Mouse (Mus musculus) intestine, postnatal 0 days (tissue): Measurements from ENCODE around the gene Gtf2a2. TPM values are rescaled to one million over a fixed set of nuclear protein-coding genes. Genes with fewer than 3 reads are reported as not detected.
A peak's percentile ranks its signal among the peaks of the same experiment; 100 is the strongest.

Experiments used
- ATAC-seq: fragments of 200-750 bp; cut with Nextera tagmentation; 2 replicates; pipeline ENCODE4 v1.8.0; 2017; ENCODE audit warnings: mild to moderate bottlenecking, moderate TSS enrichment, moderate library complexity
- H3K27ac ChIP-seq: fragments of 300-500 bp; sonication (generic); 2 replicates; pipeline ENCODE4 v1.5.1; 2014; ENCODE audit warnings: mild to moderate bottlenecking, low read depth, low read length, moderate library complexity
- H3K27me3 ChIP-seq: fragments of 300-500 bp; sonication (generic); replicated peaks from 2 replicates; pipeline ENCODE4 v1.6.1; 2014; ENCODE audit warnings: low read length, mixed read lengths; ENCODE audit not compliant: control insufficient read depth, insufficient read depth
- H3K36me3 ChIP-seq: fragments of 300-500 bp; sonication (generic); 2 replicates; pipeline ENCODE4 v1.6.1; 2014; ENCODE audit warnings: mild to moderate bottlenecking, moderate library complexity; ENCODE audit not compliant: control insufficient read depth, insufficient read depth
- H3K4me1 ChIP-seq: fragments of 300-500 bp; sonication (generic); replicated peaks from 2 replicates; pipeline ENCODE4 v1.6.1; 2014; ENCODE audit warnings: antibody characterized with exemption, low read length, mixed read lengths; ENCODE audit not compliant: control insufficient read depth, insufficient read depth
- H3K4me2 ChIP-seq: fragments of 300-500 bp; sonication (generic); replicated peaks from 2 replicates; pipeline ENCODE4 v1.6.1; 2014; ENCODE audit warnings: low read depth, mild to moderate bottlenecking, moderate library complexity
- H3K4me3 ChIP-seq: fragments of 300-500 bp; sonication (generic); 2 replicates; pipeline ENCODE4 v1.5.1; 2014; ENCODE audit warnings: low read depth, low read length
- H3K9ac ChIP-seq: fragments of 300-500 bp; sonication (generic); 2 replicates; pipeline ENCODE4 v1.6.1; 2014; ENCODE audit warnings: mild to moderate bottlenecking, low read depth, low read length
- H3K9me3 ChIP-seq: fragments of 300-500 bp; sonication (generic); 2 replicates; pipeline ENCODE4 v1.6.1; 2016; ENCODE audit warnings: mixed run types; ENCODE audit not compliant: control insufficient read depth
- CTCF ChIP-seq: sonication (generic); IDR thresholded peaks from 2 replicates; pipeline ENCODE4 v1.5.1; 2016; ENCODE audit warnings: low read depth, mild to moderate bottlenecking, control low read depth, antibody characterized with exemption, moderate library complexity
- WGBS: fragments of 180-500 bp; shearing (Covaris S2); extraction: QIAGEN DNeasy Blood & Tissue Kit; methylation state at CpG from one replicate; pipeline ENCODE4 v1.1.7; 2014; 5-methylcytosine and 5-hydroxymethylcytosine counted together
- polyA plus RNA-seq: library from polyadenylated mRNA; unstranded; fragments of >200 nt; fragmentation: Nextera tagmentation; extraction: Ambion mirVana; gene quantifications from 2 replicates; pipeline ENCODE4 v1.2.1, GENCODE M21; 2015

Gene Gtf2a2
- polyA plus RNA-seq: 127 and 128 TPM in 2 replicates

DNA sequence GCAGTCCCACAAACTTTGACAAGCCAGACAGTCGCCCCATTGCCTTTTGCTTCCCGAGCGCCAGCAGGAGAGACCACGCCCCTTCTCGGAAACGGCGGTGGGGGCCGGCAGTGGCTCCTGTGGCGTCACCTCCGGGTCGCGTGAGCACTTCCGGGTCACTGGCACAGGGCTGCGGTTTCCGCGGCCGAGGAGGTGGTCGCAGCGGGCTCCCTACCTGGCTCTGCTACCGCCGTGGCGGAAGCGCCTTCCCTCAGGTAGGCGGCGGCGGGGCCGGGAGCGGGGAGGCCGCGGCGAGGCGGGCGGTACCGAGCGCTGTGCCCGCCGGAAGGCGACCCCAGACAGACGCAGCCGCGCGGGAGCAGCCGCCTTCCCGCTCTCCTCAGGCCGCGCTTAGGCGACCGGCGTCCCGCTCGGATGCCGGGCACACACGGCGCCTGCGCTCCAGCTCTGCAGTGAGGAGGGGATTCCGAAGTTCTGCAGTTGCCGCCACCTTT lies at the start of gene Gtf2a2:
Gene Gtf2a2, plus strand, starts transcription at position 143 of the 494 bp plus-strand sequence.
- Histone ChIP-seq H3K4me2 (peak within 1 kb of the TSS; percentile 77), H3K4me3 (peak within 1 kb of the TSS; percentile 91), H3K27me3 (no peaks in the 10 kb centered on the region), H3K9ac (peak within 1 kb of the TSS; percentile 91), H3K4me1 (no peaks in the 10 kb centered on the region; the same call in 1 of the 2 replicates), H3K9me3 (no peaks in the 10 kb centered on the region), H3K36me3 (peaks cover 18% of the 10 kb centered on the region), H3K27ac (peak within 1 kb of the TSS; percentile 89)
- TF ChIP-seq CTCF: no peak
- WGBS: 0% methylated on average over 57 of the region's 57 CpGs
- peak; percentile 93 for ATAC-seq

DNA sequence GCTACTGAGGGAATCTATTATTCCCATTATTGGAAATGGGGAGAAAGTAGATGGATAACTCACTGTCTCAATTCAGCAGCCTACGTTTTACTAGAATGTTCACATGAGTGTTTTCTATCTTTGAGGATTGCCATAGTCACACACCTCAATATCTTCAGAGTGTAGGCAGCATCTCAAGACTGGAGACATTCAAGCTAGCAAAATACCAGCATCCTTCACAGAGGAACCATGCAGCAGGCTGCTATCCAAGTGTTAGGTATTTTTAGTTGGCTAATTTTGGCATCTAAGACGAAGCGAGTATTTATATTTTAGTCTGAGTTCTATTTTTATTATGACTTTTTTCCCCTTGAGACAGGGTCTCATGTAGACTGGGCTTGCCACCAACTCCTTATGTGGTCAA lies 48.0 kb upstream of the Gtf2a2 start:
- Histone ChIP-seq H3K27ac (no peak overlapping the region), H3K4me2 (no peak overlapping the region), H3K9me3 (0 out of 2 replicates have a peak, but pooled peaks cover 5% of the 10 kb centered on the region), H3K36me3 (no peaks in the 10 kb centered on the region), H3K4me3 (no peak overlapping the region), H3K4me1 (no peaks in the 10 kb centered on the region), H3K27me3 (no peaks in the 10 kb centered on the region), H3K9ac (no peak overlapping the region)
- ATAC-seq: no peak
- WGBS: 69% methylated on average over 3 of the region's 3 CpGs
- TF ChIP-seq CTCF: no peak

DNA sequence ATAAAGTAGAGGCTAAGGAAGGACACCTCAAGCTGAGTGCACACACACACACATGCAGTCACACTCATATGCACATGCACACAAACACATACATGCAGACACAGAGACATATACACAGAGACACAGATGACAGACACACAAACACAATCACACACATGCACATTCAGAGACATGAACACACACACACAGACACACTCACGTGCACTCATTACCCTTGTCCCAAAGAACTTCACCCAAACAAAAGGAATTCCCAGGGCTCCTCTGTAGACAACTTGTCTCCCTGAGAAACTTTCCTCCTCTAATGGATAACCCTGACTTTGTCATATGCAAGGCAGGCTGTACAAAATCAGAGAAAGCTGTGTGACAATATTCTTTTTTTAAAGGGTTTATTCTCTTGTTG lies 26.8 kb upstream of the Gtf2a2 start:
- H3K4me2 ChIP-seq: no peak overlapping the region
- no peaks in the 10 kb centered on the region for H3K9me3 ChIP-seq
- 79% methylated on average over 1 of the region's 1 CpGs for WGBS
- no peak overlapping the region for H3K9ac ChIP-seq
- H3K27ac ChIP-seq: no peak overlapping the region
- no peak overlapping the region for H3K4me3 ChIP-seq
- no peaks in the 10 kb centered on the region for H3K36me3 ChIP-seq
- no peaks in the 10 kb centered on the region for H3K27me3 ChIP-seq
- no peak for ATAC-seq
- no peaks in the 10 kb centered on the region for H3K4me1 ChIP-seq
- no peak for TF ChIP-seq CTCF

DNA sequence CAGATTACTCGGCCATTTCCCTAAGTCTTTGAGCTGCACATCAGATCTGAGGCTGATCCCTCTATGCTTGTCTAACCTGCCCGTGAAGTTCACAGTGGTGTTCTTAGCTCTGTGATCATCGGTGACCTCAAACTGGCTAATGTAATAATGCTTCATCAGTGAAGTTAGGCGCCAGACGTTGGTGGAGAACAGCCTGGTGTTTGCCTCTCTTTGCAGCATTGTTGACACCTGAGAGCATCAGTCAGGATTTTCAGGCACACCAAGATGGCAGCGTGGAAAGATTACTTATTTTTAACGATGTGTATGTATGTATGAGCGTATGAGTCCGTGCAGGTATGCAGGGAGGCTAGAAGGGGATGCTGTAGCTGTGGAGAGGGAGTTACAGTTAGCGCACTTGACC lies 26.3 kb upstream of the Gtf2a2 start:
- H3K4me2 ChIP-seq: no peak overlapping the region
- WGBS: 74% methylated on average over 10 of the region's 10 CpGs
- no peak for TF ChIP-seq CTCF
- no peak for ATAC-seq
- no peak overlapping the region for H3K27ac ChIP-seq
- H3K9ac ChIP-seq: no peak overlapping the region
- H3K9me3 ChIP-seq: no peaks in the 10 kb centered on the region
- no peaks in the 10 kb centered on the region for H3K27me3 ChIP-seq
- H3K4me1 ChIP-seq: no peaks in the 10 kb centered on the region
- H3K36me3 ChIP-seq: no peaks in the 10 kb centered on the region
- no peak overlapping the region for H3K4me3 ChIP-seq

DNA sequence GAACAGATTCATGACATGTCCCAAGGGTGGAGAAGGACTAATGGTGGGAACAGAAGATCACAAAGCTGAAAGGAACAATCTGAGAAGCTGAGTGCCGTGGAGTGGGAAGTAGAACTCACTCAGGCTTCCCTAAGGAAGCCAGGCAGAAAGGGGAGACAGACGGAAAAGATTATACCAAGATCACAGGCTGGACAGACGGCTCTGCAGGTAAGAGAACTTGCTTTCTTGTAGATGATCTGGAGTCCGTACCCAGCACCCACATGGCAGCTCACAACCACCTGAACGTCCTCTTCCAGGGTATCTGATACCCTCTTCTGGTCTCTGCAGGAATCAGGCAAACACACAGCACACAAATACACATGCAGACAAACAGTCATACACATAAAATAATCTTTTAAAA lies 25.8 kb upstream of the Gtf2a2 start:
- ATAC-seq: no peak
- no peaks in the 10 kb centered on the region for H3K27me3 ChIP-seq
- no peak overlapping the region for H3K9ac ChIP-seq
- no peak overlapping the region for H3K4me2 ChIP-seq
- H3K36me3 ChIP-seq: no peaks in the 10 kb centered on the region
- WGBS: 83% methylated on average over 5 of the region's 5 CpGs
- no peak overlapping the region for H3K4me3 ChIP-seq
- H3K27ac ChIP-seq: no peak overlapping the region
- TF ChIP-seq CTCF: no peak
- no peaks in the 10 kb centered on the region for H3K4me1 ChIP-seq
- no peaks in the 10 kb centered on the region for H3K9me3 ChIP-seq

DNA sequence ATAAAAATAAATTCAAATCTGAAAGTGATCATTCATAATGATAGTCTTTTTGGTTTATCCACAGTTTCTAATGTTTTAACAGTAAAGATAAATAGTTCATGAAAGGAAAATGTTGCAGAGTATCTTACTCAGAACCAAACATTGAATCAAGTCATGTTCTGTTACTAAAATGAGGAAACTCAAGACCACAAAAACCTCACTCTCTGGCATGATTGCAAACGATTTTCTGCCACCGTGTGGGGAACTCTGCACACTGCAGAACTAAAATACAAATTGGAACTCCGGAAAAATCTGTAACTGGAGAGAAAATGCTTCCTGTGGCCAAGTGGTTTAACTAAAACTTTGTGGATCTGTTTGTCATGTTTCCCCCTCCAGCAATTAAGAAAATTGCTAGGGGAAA lies 24.8 kb upstream of the Gtf2a2 start:
- 0% methylated on average over 3 of the region's 3 CpGs for WGBS
- no peak for ATAC-seq
- Histone ChIP-seq H3K9me3 (no peaks in the 10 kb centered on the region), H3K27ac (no peak overlapping the region), H3K4me1 (no peaks in the 10 kb centered on the region), H3K4me3 (no peak overlapping the region), H3K27me3 (no peaks in the 10 kb centered on the region), H3K9ac (no peak overlapping the region), H3K4me2 (no peak overlapping the region), H3K36me3 (no peaks in the 10 kb centered on the region)
- TF ChIP-seq CTCF: peak; percentile 82
